Mouse (Mus musculus): ENCODE data around the gene Wnt10b. TPM values are rescaled to one million over a fixed set of nuclear protein-coding genes. Genes with fewer than 3 reads are reported as not detected.

Wnt10b gene
- total RNA-seq, 1 experiment from 2014 or later = not detected

Other genes starting within 250 kb of the Wnt10b start
- gene Kansl2, start 243.9 kb downstream of the Wnt10b start, total RNA-seq (2017) = 35.4 to 46.2 TPM (median 40.6 TPM) in 3 replicates
- 112 to 132 TPM (median 124 TPM) in 3 replicates for gene Ccnt1, start 207.2 kb downstream of the Wnt10b start, total RNA-seq (2017)
- not detected in 3 replicates for gene 4930415O20Rik, start 207.1 kb downstream of the Wnt10b start, total RNA-seq (2017)
- gene Adcy6, start 168.1 kb downstream of the Wnt10b start, total RNA-seq (2017) = 0.96 to 3.7 TPM in 2 of 3 replicates, not detected in the other
- 0.68 to 1.3 TPM in 2 of 3 replicates, not detected in the other for gene Cacnb3, start 147.3 kb downstream of the Wnt10b start, total RNA-seq (2017)
- 106 to 143 TPM (median 108 TPM) in 3 replicates for gene Ddx23, start 115.3 kb downstream of the Wnt10b start, total RNA-seq (2017)
- 1.2 to 2.8 TPM (median 1.5 TPM) in 3 replicates for gene Rnd1, start 100.7 kb downstream of the Wnt10b start, total RNA-seq (2017)
- not detected in 3 replicates for gene Ccdc65, start 69.9 kb downstream of the Wnt10b start, total RNA-seq (2017)
- gene Fkbp11, start 50.0 kb downstream of the Wnt10b start, total RNA-seq (2017) = 0.11 to 2.2 TPM in 2 of 3 replicates, not detected in the other
- 27.4 to 48.6 TPM (median 30.8 TPM) in 3 replicates for gene Arf3, start 14.9 kb downstream of the Wnt10b start, total RNA-seq (2017)
- not detected in 3 replicates for gene Wnt1, start 11.7 kb upstream of the Wnt10b start, total RNA-seq (2017)
- gene Ddn, start 31.3 kb upstream of the Wnt10b start, total RNA-seq (2017) = not detected in 3 replicates
- gene Prkag1, start 53.4 kb upstream of the Wnt10b start, total RNA-seq (2017) = 128 to 132 TPM (median 132 TPM) in 3 replicates
- 39.4 to 138 TPM (median 45.1 TPM) in 3 replicates for gene Kmt2d, start 93.1 kb upstream of the Wnt10b start, total RNA-seq (2017)
- gene Rhebl1, start 116.4 kb upstream of the Wnt10b start, total RNA-seq (2017) = 6.0 to 15.1 TPM (median 14.2 TPM) in 3 replicates
- gene Dhh, start 120.4 kb upstream of the Wnt10b start, total RNA-seq (2017) = 0.19 TPM in 1 of 3 replicates, not detected in the others
- gene Lmbr1l, start 140.1 kb upstream of the Wnt10b start, total RNA-seq (2017) = 54.7 to 97.4 TPM (median 92.2 TPM) in 3 replicates
- gene Tuba1b, start 156.4 kb upstream of the Wnt10b start, total RNA-seq (2017) = 86.5 to 154 TPM (median 137 TPM) in 3 replicates
- 12.2 to 56.4 TPM in 2 of 3 replicates, not detected in the other for gene Gm49450, start 175.4 kb upstream of the Wnt10b start, total RNA-seq (2017)
- 79.8 to 96.7 TPM (median 88.2 TPM) in 3 replicates for gene Tuba1a, start 175.6 kb upstream of the Wnt10b start, total RNA-seq (2017)

Measured in monocyte, adult 5-6 weeks (primary cell).